28 mouse cellular contexts compared by ENCODE assay signal in the genomic region with DNA sequence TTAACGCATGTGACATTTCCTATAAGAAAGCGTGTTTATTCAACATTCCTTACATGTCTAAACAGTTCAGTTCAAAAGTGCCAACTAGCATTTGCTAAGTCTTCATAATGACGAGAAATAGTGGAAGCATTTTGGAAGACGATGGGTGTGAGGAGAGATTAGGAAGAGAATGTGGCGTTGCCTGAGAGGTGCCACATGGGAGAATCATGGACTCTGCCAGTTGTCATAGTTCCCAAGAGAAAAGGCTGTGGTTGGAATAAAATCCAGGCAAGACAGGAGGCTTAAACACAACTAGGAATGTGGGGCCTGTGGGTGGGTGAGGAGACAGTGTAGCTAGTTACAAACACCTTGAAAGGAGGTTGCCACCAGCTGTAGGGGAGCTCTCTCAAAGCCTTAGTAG. TPM values are rescaled to one million over a fixed set of nuclear protein-coding genes. Genes with fewer than 3 reads are reported as not detected.
DNase-seq lines count a peak whose midpoint lies in the region; ATAC-seq and TF ChIP-seq lines count a peak whose summit lies in the region.
"Had no signal": no experiment of that assay in that cellular context is flagged by ENCODE, and none has a peak within 500 bp of the region (broad histone marks: within the 10 kb centered on the region; RNA-seq: fewer than 3 reads in every experiment).

No protein-coding gene starts in this region.

- no peak overlapping the region for H3K9ac ChIP-seq in forebrain, embryonic 15.5 days (replicated peaks)
- H3K9ac ChIP-seq in forebrain, embryonic 12.5 days: no peak overlapping the region
- no peak overlapping the region for H3K9ac ChIP-seq in lung, embryonic 16.5 days (ENCODE audit: low read length)
- H3K9ac ChIP-seq: embryonic facial prominence, embryonic 12.5 days; embryonic facial prominence, embryonic 15.5 days; heart, embryonic 13.5 days; hindbrain, embryonic 14.5 days had no signal

- H3K27ac ChIP-seq in forebrain, embryonic 15.5 days (replicated peaks): no peak overlapping the region
- no peak overlapping the region for H3K27ac ChIP-seq in forebrain, embryonic 12.5 days
- peak overlapping the region; percentile 67; the same call in 1 of the 2 replicates for H3K27ac ChIP-seq in gastrocnemius, adult 2 months
- H3K27ac ChIP-seq in lung, embryonic 16.5 days (ENCODE audit: low read length): no peak overlapping the region
- H3K27ac ChIP-seq: embryonic facial prominence, embryonic 12.5 days; embryonic facial prominence, embryonic 15.5 days; heart, embryonic 10.5 days; heart, embryonic 13.5 days; hindbrain, embryonic 14.5 days; hindbrain, postnatal 0 days had no signal

- H3K4me3 ChIP-seq in forebrain, embryonic 15.5 days: no peak overlapping the region
- no peak overlapping the region for H3K4me3 ChIP-seq in forebrain, embryonic 12.5 days (replicated peaks)
- H3K4me3 ChIP-seq in gastrocnemius, adult 2 months: no peak overlapping the region
- no peak overlapping the region for H3K4me3 ChIP-seq in lung, embryonic 16.5 days (ENCODE audit: low read length)
- H3K4me3 ChIP-seq: embryonic facial prominence, embryonic 12.5 days; embryonic facial prominence, embryonic 15.5 days; heart, embryonic 10.5 days; heart, embryonic 13.5 days had no signal

- no peak for DNase-seq in gastrocnemius, adult 2 months
- DNase-seq in gastrocnemius, postnatal 4 days (ENCODE audit: low spot score in 2 of 2): no peak
- DNase-seq in lung, postnatal 25 days (ENCODE audit: low spot score): no peak
- peak; percentile 12 for DNase-seq in brain, embryonic 14.5 days (ENCODE audit: low read depth)
- DNase-seq in cerebellum, postnatal 10 days: no peak
- DNase-seq: adrenal gland, adult 8-10 months; adrenal gland, postnatal 25 days; cerebellum, adult 18-20 months; cerebellum, adult 9-10 months; cerebellum, postnatal 25 days; gastrocnemius, postnatal 10 days; gastrocnemius, postnatal 36 days; heart, adult 18-20 months; heart, postnatal 14 days; heart, postnatal 4 days had no signal

- TF ChIP-seq CTCF in gastrocnemius, adult 2 months (IDR thresholded peaks at IDR 0.05): no peak
- TF ChIP-seq CTCF in brain, embryonic 14.5 days (IDR thresholded peaks at IDR 0.05; ENCODE audit: borderline replicate concordance, extremely low read depth, insufficient read depth, insufficient read length): no peak

- H3K9me3 ChIP-seq in forebrain, embryonic 15.5 days: no peaks in the 10 kb centered on the region
- H3K9me3 ChIP-seq in forebrain, embryonic 12.5 days: no peaks in the 10 kb centered on the region
- no peaks in the 10 kb centered on the region for H3K9me3 ChIP-seq in lung, embryonic 16.5 days (ENCODE audit: control insufficient read depth, low read length)
- H3K9me3 ChIP-seq: embryonic facial prominence, embryonic 12.5 days; embryonic facial prominence, embryonic 15.5 days; heart, embryonic 10.5 days; heart, embryonic 13.5 days had no signal

- peak; percentile 51; the same call in 1 of the 2 replicates for ATAC-seq in forebrain, embryonic 15.5 days (replicated peaks)
- no peak for ATAC-seq in forebrain, embryonic 12.5 days (ENCODE audit: low FRiP score)
- ATAC-seq in lung, embryonic 16.5 days (ENCODE audit: low read depth): peak; percentile 54; the same call in 1 of the 2 replicates
- ATAC-seq: activated CD4-positive, CD25-positive, alpha-beta regulatory T cell, adult 4 months; hindbrain, postnatal 0 days; inflammation-experienced regulatory T-cells, adult 6 months; intestine, embryonic 16.5 days had no signal

- TF ChIP-seq POLR2A in brain, embryonic 14.5 days (IDR thresholded peaks at IDR 0.05; ENCODE audit: borderline replicate concordance, extremely low read depth, insufficient read depth, insufficient read length, poor library complexity, severe bottlenecking): no peak

- H3K4me2 ChIP-seq in forebrain, embryonic 15.5 days (replicated peaks): no peak overlapping the region
- no peak overlapping the region for H3K4me2 ChIP-seq in forebrain, embryonic 12.5 days
- H3K4me2 ChIP-seq in lung, embryonic 16.5 days (ENCODE audit: low read depth, low read length): no peak overlapping the region
- H3K4me2 ChIP-seq: embryonic facial prominence, embryonic 12.5 days; embryonic facial prominence, embryonic 15.5 days; heart, embryonic 13.5 days; hindbrain, embryonic 14.5 days had no signal

- intact Hi-C loops in gastrocnemius, adult 2 months (cut with DNase I): no loop called here

- no peaks in the 10 kb centered on the region for H3K27me3 ChIP-seq in forebrain, embryonic 15.5 days
- H3K27me3 ChIP-seq in forebrain, embryonic 12.5 days: no peaks in the 10 kb centered on the region
- no peaks in the 10 kb centered on the region for H3K27me3 ChIP-seq in lung, embryonic 16.5 days (ENCODE audit: control insufficient read depth, insufficient read depth, low read depth, low read length)
- H3K27me3 ChIP-seq: embryonic facial prominence, embryonic 12.5 days; embryonic facial prominence, embryonic 15.5 days; heart, embryonic 13.5 days had no signal

- H3K36me3 ChIP-seq in forebrain, embryonic 15.5 days: no peaks in the 10 kb centered on the region
- H3K36me3 ChIP-seq in forebrain, embryonic 12.5 days (replicated peaks): no peaks in the 10 kb centered on the region
- no peaks in the 10 kb centered on the region for H3K36me3 ChIP-seq in lung, embryonic 16.5 days (ENCODE audit: control insufficient read depth, insufficient read depth, low read length)
- H3K36me3 ChIP-seq: embryonic facial prominence, embryonic 12.5 days; embryonic facial prominence, embryonic 15.5 days; heart, embryonic 10.5 days; heart, embryonic 13.5 days had no signal

- WGBS in forebrain, embryonic 15.5 days: 56% methylated on average over 5 of the region's 5 CpGs
- WGBS in forebrain, embryonic 12.5 days: 76% methylated on average over 5 of the region's 5 CpGs
- 40% methylated on average over 5 of the region's 5 CpGs for WGBS in lung, embryonic 16.5 days

- H3K4me1 ChIP-seq in forebrain, embryonic 15.5 days: no peaks in the 10 kb centered on the region
- no peaks in the 10 kb centered on the region for H3K4me1 ChIP-seq in forebrain, embryonic 12.5 days
- no peaks in the 10 kb centered on the region for H3K4me1 ChIP-seq in lung, embryonic 16.5 days (replicated peaks; ENCODE audit: control insufficient read depth, insufficient read depth, low read length)
- H3K4me1 ChIP-seq: embryonic facial prominence, embryonic 12.5 days; embryonic facial prominence, embryonic 15.5 days had no signal

RNA-seq across cellular contexts. Expression of a gene that starts 30.4 kb away (rescaled TPM):
- 0.46 and 0.64 TPM in 2 replicates for polyA plus RNA-seq in forebrain, embryonic 15.5 days (2015; fragmentation: Nextera tagmentation; extraction: Ambion mirVana)
- polyA plus RNA-seq in forebrain, embryonic 12.5 days (2016; fragmentation: Nextera tagmentation; extraction: Ambion mirVana): 1.4 TPM in 2 replicates
- total RNA-seq in gastrocnemius, adult 2 months (2021): 10 to 100 TPM; 36.3 to 41.6 TPM
- 10 to 100 TPM; 29.4 to 33.8 TPM for total RNA-seq in gastrocnemius, postnatal 4 days (2021)
- 1.7 and 1.9 TPM in 2 replicates for polyA plus RNA-seq in lung, embryonic 16.5 days (2015; fragmentation: Nextera tagmentation; extraction: Ambion mirVana)
- 1.6 and 2.6 TPM in 2 replicates for polyA plus RNA-seq in brain, embryonic 14.5 days (2012; rRNA removed)
- total RNA-seq: common myeloid progenitor, adult 5-6 weeks had no signal
- polyA plus RNA-seq: activated CD4-positive, CD25-positive, alpha-beta regulatory T cell, adult 4 months; inflammation-experienced regulatory T-cells, adult 6 months had no signal
